Mouse (Mus musculus) ovary, postnatal 14 days (tissue): ENCODE results near the gene Sash3.

ENCODE experiments used
- DNase-seq: peaks from one replicate; pipeline ENCODE4 v3.0.0; 2022; ENCODE audit warnings: low spot score

The Sash3 gene

GRCm38 (mm10) chrX:48141481-48141880 is 4.8 kb upstream of the Sash3 start:
- no peak for DNase-seq

DNA sequence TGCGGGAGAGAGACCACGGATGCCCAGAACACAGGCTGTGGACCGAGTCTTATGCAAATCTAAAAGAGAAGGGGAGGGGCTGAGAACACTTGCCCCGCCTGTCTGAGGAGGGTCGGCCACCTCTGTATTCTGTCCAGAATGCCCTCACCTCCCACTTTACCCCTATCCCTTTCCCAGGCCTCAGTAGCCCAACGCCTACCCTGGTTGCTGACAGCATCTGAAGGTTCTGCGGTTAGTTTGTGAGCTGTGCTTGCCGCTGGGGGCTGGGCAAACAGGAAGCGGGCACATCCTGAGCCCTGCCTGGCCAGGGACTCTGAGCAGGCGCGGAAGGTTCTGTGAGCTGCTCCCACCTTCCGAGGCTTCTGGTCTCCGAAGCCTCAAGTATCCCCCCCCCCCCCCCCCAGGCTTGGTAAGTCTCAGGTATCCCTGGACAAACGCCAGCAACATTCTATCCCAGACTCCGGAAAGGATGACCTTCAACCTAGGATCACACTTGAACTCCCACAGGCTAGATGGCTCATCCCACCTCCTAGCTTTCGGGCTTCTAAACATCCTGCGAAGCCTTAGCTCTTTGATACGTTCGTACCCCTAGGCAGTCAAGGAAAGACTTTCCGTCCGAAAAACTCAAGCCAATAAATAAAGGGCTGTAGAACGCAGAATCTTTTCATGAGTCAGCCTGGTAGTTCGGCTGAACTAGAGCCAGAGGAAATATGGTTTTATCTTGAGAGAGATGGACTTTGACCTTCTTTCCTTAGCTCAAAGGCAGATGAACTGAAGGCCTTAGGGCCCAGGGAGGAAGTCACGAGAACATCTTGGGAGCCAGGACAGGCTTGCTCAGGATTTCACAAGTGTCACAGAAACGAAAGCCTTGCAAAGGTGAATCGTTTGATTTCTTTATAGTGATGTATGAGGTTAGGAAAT is 2.6 kb upstream of the Sash3 start:
- no peak for DNase-seq

DNA sequence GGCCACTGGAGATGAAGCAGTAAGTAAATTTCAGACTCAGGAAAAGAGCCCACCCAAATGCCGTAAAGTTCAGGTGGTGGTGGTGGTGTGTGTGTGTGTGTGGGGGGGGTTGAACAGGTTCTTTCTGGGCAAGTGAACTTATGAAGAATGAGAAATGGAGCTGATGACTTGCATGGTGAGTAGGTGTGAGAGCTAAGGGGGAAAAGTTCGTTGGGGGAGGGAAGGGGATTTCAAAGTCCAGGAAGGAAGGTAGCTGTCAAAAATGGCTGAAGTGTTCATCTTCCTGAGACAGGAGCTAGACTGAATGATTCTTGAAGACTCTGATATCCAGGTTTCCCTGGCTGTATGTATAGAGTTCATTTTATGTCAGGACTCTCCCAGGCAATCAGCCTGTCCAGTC is 990 bp downstream of the Sash3 start:
- DNase-seq = no peak

GRCm38 (mm10) chrX:48147741-48148186 is 1.5 kb downstream of the Sash3 start:
- DNase-seq = no peak

DNA sequence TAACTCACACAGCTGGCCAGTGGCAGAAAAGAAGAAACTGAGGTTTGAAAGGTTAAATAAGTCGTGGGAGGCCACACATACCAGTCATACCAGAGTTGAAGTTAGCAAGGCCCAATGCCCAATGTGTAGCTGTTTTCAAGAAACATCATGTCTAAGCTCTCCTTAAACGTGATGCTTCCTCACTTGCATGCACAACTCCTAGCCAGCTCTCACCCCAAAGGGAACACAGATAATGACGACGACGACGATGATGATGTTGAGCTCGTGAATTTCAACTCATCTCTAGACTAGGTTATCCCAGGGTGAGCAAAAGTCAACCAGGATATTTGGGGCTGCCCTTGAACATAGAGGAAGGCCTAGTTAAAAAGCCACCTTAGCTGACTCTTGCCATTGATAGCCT is 5.9 kb downstream of the Sash3 start:
- no peak for DNase-seq

DNA sequence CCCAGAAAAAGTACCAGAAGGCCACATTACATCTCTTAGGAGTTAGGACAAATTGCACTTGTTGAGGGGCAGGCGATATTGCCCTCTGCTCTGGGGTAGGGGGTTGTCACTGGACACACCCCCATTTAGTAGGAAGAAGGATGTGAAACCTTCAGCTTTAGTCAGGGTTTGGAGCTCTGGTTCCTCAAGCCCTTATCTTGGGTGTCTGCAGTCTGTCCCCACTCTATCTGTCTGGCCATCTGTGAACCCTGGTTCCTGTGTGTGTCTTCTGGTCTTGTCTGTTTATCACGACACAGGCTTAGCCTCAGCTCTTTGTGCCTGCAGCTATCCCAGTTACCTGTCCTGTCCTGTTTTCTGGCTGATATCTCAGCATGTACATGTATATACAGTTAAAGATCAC is 7.2 kb downstream of the Sash3 start:
- no peak for DNase-seq

GRCm38 (mm10) chrX:48153949-48154348 is 7.7 kb downstream of the Sash3 start:
- no peak for DNase-seq

DNA sequence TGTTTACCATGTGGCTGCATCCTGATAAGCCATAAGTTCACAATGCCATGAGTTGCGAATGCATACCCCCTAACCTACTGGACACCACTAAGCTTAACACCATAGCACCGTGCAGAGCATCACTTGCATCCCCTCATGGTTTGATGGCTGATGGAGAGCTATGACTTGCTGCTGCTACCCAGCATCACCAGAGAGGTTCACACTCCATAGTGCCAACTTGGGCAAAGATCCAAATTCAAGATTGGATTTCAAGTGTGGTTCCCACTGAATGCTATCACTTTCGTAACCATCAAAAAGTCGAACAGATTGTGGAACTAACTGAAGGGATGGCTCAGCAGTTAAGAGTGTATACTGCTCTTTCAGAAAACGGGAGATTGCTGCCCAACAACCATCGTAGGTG is 9.3 kb downstream of the Sash3 start:
- no peak for DNase-seq

GRCm38 (mm10) chrX:48157396-48157795 is 11.2 kb downstream of the Sash3 start:
- no peak for DNase-seq

DNA sequence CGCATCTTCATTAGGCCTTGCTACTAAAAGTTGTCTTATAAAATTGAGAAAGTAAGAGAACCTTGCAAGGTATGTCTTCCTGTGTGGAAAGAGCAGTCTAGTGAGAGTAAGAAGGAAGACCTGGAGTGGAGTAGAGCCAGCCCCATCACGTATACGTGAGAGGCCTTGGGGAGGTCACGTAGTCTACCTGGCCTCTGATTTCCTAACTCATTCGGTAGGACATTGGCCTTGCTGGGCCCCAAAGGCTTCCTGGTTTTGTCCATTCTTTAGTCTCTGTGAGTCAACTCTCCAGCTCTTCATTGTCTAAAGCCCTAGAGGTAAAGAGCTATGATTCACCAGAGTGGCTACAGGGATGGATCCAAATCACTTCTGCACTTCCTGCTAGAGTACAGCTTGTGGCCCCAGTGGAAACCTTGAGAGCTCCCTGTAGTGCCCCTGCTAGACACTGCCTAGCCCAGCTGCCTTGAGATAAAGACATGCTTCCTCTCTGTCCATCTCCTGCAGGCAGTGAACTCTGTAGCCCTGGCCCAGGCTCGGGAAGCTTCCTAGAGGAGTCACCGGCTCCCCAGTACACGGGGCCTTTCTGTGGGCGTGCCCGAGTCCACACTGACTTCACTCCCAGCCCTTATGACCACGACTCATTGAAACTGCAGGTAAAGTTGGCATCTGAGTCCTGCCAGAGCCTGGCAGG is 12.1 kb downstream of the Sash3 start:
- no peak for DNase-seq

DNA sequence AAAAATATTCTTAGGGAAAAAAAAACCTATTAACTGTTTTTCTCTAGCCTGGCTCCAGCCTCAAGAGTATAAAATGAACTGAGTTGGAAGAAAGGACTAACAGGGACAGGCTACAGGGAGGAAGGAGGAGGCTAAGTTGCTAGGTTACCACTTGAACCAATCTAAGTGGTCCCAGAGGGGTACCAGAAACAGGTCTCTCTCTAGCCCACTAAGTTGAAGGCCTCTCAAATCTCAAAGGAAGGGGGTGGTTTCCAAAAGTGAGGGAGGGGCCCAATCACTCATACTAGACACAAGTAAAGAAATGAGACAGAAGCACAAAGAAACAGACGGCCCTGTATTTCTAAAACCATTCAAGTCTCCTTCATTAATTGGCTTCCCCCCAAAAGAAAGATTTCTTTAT is 23.7 kb downstream of the Sash3 start:
- no peak for DNase-seq

DNA sequence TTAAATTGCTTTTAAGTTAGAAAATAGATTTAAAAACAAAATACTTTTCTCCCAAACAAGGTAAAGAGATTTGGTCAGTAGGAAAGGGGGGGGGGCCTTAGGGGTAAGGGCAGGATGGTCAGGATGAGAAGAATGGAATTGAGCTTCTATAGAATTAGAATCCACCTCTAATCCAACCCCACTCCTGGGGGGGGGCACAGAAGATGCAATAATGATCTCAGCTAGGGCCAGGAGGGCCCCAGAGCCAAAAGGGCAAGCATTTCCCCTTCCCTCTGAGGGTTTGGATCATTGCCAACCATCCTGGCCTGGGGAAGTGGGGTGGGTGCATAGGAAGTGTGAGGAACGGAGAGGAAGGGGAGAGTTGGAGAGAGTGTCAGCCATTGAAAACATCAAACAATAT is 24.1 kb downstream of the Sash3 start:
- DNase-seq = no peak

DNA sequence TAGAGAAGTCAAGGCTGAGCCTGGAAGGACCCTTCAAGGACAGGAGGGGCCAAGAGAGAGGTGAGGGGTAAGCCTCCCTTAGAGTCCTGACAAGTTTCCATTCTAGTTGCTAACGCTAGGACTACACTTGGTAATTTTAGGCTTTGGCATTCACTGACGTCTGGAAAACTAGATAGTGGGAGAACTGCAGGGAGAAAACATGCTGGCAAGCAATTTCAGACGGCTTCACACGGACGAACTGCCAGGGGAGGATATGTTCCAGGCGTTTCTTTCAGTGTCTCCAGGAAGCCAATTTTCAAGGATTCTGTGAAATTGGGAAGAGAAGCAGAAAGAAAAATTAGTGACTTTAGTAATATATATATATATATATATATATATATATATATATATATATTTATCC is 35.6 kb downstream of the Sash3 start:
- DNase-seq = no peak

DNA sequence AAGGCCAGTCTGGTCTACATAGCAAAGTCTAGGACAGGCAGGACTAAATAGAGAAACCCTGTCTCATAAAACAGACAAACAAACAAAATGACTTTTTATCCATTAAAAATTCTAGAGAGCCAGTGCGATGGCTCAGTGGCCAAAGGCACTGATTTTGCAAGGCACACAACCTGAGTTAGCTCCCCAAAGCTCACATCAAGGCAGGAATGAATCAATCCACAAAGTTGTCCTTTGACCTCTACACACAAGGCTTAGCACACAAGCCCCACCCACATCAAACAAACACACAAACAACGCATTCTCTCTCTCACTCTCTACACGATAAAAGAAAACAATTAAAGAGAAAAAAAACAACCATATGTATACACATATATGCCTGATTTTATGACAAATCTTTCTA is 38.5 kb downstream of the Sash3 start:
- no peak for DNase-seq

DNA sequence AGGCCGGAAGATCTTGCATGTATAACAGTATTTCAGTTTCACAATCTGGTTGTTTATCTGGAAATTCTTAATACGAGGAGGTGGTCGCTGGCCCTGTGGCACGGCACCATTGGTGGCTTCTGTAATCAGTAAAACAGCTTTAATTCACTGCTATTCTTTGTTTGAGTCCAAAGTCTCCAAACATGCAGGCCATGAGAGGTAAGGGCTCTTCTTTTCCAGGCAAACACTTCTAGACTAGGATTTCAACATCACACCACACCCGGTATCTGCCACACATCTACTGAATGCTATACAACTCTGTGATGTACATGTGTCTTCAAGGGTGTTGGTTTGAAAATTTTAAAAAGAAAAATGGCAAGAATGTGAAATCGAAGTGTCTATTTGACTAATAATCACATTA is 45.0 kb downstream of the Sash3 start:
- DNase-seq = no peak

- DNase-seq = no peak
Measured at GRCm38 (mm10) chrX:48193235-48194152, 47.3 kb downstream of the Sash3 start.

GRCm38 (mm10) chrX:48197856-48198255 is 51.6 kb downstream of the Sash3 start:
- DNase-seq = no peak

DNA sequence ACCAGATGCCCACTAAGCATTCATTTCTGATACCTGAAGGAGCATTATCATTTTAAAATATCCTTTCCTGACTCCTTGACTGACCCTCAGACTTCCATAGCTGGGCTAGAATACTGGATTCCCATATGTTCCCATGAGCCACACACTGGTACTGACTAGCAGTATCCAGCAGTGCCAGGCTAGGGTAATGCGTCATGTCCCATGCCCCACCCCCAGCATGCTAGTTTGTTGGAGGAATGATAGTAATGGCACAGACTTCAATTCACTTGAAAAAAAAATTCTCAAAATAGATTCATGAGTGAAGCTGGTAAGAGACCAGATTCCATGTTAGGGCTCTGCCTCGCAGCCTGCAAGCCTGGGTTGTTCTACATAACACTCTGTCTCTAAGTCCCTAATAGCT is 52.8 kb downstream of the Sash3 start:
- DNase-seq = no peak

GRCm38 (mm10) chrX:48200699-48201098 is 54.5 kb downstream of the Sash3 start:
- DNase-seq = no peak

GRCm38 (mm10) chrX:48201973-48202372 is 55.7 kb downstream of the Sash3 start:
- DNase-seq = no peak

- no peak for DNase-seq
Measured at GRCm38 (mm10) chrX:48202436-48202835, 56.2 kb downstream of the Sash3 start.

- DNase-seq = no peak
Measured at GRCm38 (mm10) chrX:48202995-48203394, 56.8 kb downstream of the Sash3 start.
